Mouse (Mus musculus): ENCODE measurements at regions not wholly inside any gene's neighbourhood (a gene's known extent, or its start where the extent isn't known, plus 50 kb on each side); places are given as distances from the start of the nearest gene placed in this dataset.

DNA sequence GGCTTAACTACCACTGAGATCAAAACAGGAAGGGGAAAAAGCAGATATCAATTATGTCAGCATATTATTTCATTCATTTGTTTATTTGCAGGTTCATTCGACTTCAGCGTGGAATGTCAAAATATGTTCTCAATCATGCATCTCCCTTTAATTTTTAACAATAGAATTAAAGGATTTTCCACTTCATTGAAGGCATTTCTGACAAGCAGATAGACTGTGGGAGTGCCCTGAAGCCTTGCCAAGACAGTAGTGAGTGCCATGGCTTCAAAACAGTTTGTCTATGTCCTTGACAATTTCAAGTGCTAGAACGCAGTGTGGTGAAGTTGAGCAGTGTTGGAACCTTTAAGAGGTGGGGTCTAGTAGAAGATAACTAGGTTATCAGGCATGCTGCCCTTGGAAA, 412.4 kb upstream of the 4930412O13Rik start:
- no peaks in the 10 kb centered on the region for H3K36me3 ChIP-seq (replicated peaks in 1 of 2; ENCODE audit: control insufficient read depth in 1 of 2, insufficient read depth in 1 of 2, low read length in 1 of 2)
- no peak overlapping the region for H3K4me2 ChIP-seq (ENCODE audit: insufficient read depth, low read depth, poor library complexity, severe bottlenecking)
- no peaks in the 10 kb centered on the region for H3K9me3 ChIP-seq (replicated peaks; ENCODE audit: low read length)
- TF ChIP-seq CHD2 (IDR thresholded peaks at IDR 0.05; ENCODE audit: low read length) (no peak), GABPA (IDR thresholded peaks at IDR 0.05; ENCODE audit: insufficient replicate concordance, low read depth, low read length) (no peak)
- no peak for DNase-seq (ENCODE audit: extremely low read depth)
- no peak overlapping the region for H3K4me3 ChIP-seq (replicated peaks in 1 of 3; ENCODE audit: low read depth in 2 of 3, low read length in 2 of 3, poor library complexity in 1 of 3)
- H3K9ac ChIP-seq (ENCODE audit: insufficient read depth, low read depth): no peak overlapping the region
- no peaks in the 10 kb centered on the region for H3K79me2 ChIP-seq (replicated peaks; ENCODE audit: control insufficient read depth, extremely low read depth, insufficient read depth, poor library complexity, severe bottlenecking)
- dilution Hi-C loops (cut with MboI; ENCODE audit: extremely low pct_ligation_motif_present, extremely low pct_unique_long_range_greater_than_20kb, low sequenced_read_pairs): no loop called here
- in situ Hi-C loops (cut with MboI; ENCODE audit: low pct_ligation_motif_present, low pct_unique_long_range_greater_than_20kb, low sequenced_read_pairs): loop anchor here (25.0 kb wide), 1 partner anchor 419 kb away; the partner anchor contains the start of genes 4930412O13Rik, 9230102O04Rik and Gata3
- no peak overlapping the region for H3K27ac ChIP-seq (ENCODE audit: insufficient read depth, low read depth)
- no peaks in the 10 kb centered on the region for H3K27me3 ChIP-seq (replicated peaks)
- peaks cover 7 to 16% of the 10 kb centered on the region in 2 experiments; a peak in 3 of 4 replicates for H3K4me1 ChIP-seq (ENCODE audit: control insufficient read depth in 1 of 2, insufficient read depth in 2 of 2)

DNA sequence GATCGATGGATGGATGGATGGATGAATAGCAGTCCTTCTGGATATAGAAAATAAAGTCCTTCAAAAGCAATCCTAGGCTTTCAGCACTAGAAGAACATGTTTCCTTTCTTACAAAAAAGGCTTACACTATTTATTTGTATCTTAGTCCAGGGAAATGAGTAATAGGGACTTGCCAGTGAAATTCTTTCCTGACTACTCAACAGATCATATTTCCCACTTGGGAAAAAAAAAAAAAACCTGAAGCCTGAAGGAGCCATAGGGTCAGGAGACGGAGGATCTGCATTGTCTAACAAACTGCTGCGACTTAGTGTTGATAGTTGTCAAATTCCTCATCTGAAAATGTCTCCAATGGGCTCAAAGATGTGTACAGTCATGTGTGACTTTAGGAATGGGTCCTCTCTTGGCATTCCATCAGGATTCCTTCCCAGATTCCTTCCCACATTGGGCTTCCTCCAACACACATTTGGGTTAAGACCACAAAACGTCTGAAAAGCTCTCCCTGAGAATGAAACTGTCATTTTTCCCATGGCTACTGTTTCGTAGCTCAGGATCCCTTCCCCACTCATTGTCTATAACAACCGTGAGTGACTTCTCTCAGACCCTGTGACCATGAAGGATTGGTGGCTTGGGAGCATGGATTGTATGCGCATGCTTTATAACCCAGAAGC, 399.2 kb upstream of the 4930412O13Rik start:
- in situ Hi-C loops (cut with MboI; ENCODE audit: low pct_ligation_motif_present, low pct_unique_long_range_greater_than_20kb, low sequenced_read_pairs) (no loop called here), dilution Hi-C loops (cut with MboI; ENCODE audit: extremely low pct_ligation_motif_present, extremely low pct_unique_long_range_greater_than_20kb, low sequenced_read_pairs) (no loop called here)
- no peak overlapping the region for H3K4me2 ChIP-seq (ENCODE audit: insufficient read depth, low read depth, poor library complexity, severe bottlenecking)
- no peak for DNase-seq (ENCODE audit: extremely low read depth)
- TF ChIP-seq JUND (conservative IDR thresholded peaks at IDR 0.05; ENCODE audit: low read depth, low read length) (no peak), ZC3H11A (IDR thresholded peaks at IDR 0.05; ENCODE audit: low read depth, low read length) (no peak), CHD2 (IDR thresholded peaks at IDR 0.05; ENCODE audit: low read length) (no peak), MAFK (IDR thresholded peaks at IDR 0.05; ENCODE audit: insufficient replicate concordance, low read length) (no peak), RAD21 (IDR thresholded peaks at IDR 0.05; ENCODE audit: low read depth, low read length) (no peak), NELFE (IDR thresholded peaks at IDR 0.05; ENCODE audit: low read depth, low read length) (no peak), ELF1 (IDR thresholded peaks at IDR 0.05; ENCODE audit: low read depth, low read length) (no peak), ZKSCAN1 (IDR thresholded peaks at IDR 0.05; ENCODE audit: borderline replicate concordance, low read depth, low read length) (no peak), TCF12 (IDR thresholded peaks at IDR 0.05; ENCODE audit: low read depth, low read length) (no peak), EP300 (IDR thresholded peaks at IDR 0.05; ENCODE audit: low read length) (no peak), JUN (IDR thresholded peaks at IDR 0.05; ENCODE audit: insufficient read depth, low read depth, low read length) (no peak), IRF4 (IDR thresholded peaks at IDR 0.05; ENCODE audit: low read depth, low read length) (no peak), GABPA (IDR thresholded peaks at IDR 0.05; ENCODE audit: insufficient replicate concordance, low read depth, low read length) (no peak), CHD1 (IDR thresholded peaks at IDR 0.05; ENCODE audit: low read depth, low read length) (no peak), SMC3 (IDR thresholded peaks at IDR 0.05; ENCODE audit: low read depth, low read length) (no peak), MEF2A (IDR thresholded peaks at IDR 0.05; ENCODE audit: borderline replicate concordance, low read depth, low read length) (no peak)
- no peak overlapping the region for H3K9ac ChIP-seq (ENCODE audit: insufficient read depth, low read depth)
- no peak overlapping the region for H3K27ac ChIP-seq (ENCODE audit: insufficient read depth, low read depth)
- H3K4me1 ChIP-seq (ENCODE audit: control insufficient read depth in 1 of 2, insufficient read depth in 2 of 2): peaks cover 0 to 12% of the 10 kb centered on the region in 2 experiments; a peak in 2 of 4 replicates
- no peaks in the 10 kb centered on the region for H3K9me3 ChIP-seq (replicated peaks; ENCODE audit: low read length)
- no peak overlapping the region for H3K4me3 ChIP-seq (replicated peaks in 1 of 3; ENCODE audit: low read depth in 2 of 3, low read length in 2 of 3, poor library complexity in 1 of 3)
- no peaks in the 10 kb centered on the region for H3K79me2 ChIP-seq (replicated peaks; ENCODE audit: control insufficient read depth, extremely low read depth, insufficient read depth, poor library complexity, severe bottlenecking)
- H3K36me3 ChIP-seq (replicated peaks in 1 of 2; ENCODE audit: control insufficient read depth in 1 of 2, insufficient read depth in 1 of 2, low read length in 1 of 2): no peaks in the 10 kb centered on the region
- H3K27me3 ChIP-seq (replicated peaks): no peaks in the 10 kb centered on the region
